Mouse (Mus musculus): ENCODE results near the gene Lpcat1. TPM values are rescaled to one million over a fixed set of nuclear protein-coding genes. Genes with fewer than 3 reads are reported as not detected.
A peak's percentile ranks its signal among the peaks of the same experiment; 100 is the strongest.

The Lpcat1 gene
- polyA plus RNA-seq, 1 experiment from 2014 or later = 77.3 TPM

DNA sequence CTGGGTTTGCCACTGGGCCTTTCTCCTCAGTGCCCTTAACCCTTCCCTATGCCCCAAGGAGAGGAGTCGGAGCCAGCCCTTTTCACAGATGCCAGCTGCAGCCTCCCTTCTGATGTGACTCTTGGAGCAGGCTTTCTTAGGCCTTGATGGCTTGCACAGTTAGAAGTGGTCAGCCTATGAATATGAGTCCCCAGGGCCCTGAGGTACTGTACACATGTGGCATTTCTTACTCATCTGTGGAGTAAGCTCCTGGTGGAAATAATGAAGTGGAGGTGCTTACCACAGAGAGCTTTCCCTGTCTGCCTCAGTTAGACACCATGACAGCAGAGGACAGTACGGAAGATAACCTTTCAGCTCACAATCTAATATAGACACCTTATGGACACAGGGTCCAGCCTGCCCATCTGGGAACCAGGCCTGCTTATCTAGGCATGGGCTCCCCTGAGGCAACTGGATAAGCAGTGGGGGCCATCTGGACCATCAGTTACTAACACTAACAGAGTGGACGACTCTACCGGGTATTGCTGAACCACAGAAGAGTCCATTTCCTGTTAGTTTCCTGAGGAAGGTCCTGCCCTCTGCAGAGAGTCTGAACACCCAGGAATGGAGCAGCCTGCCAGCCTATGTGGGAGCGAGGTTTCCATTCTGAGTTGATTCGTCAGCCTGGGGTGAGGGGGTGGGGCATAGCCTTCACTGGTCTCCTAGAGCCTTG is 33.1 kb downstream of the Lpcat1 start:
- DNase-seq (ENCODE audit: low spot score) (no peak), ATAC-seq (ENCODE audit: low FRiP score) (no peak)
- Histone ChIP-seq H3K36me3 (replicated peaks; ENCODE audit: control insufficient read depth, insufficient read depth) (peaks cover 81% of the 10 kb centered on the region), H3K4me2 (replicated peaks) (no peak overlapping the region), H3K27ac (no peak overlapping the region), H3K4me1 (replicated peaks; ENCODE audit: control insufficient read depth, insufficient read depth, low read length) (no peaks in the 10 kb centered on the region), H3K4me3 (replicated peaks; ENCODE audit: low read length) (no peak overlapping the region), H3K9ac (no peak overlapping the region), H3K9me3 (ENCODE audit: control insufficient read depth, low read length) (no peaks in the 10 kb centered on the region), H3K27me3 (ENCODE audit: control insufficient read depth, insufficient read depth, low read length) (no peaks in the 10 kb centered on the region)
- 81% methylated on average over 6 of the region's 6 CpGs for WGBS

- WGBS = 73% methylated on average over 2 of the region's 2 CpGs
- DNase-seq (ENCODE audit: low spot score) (no peak), ATAC-seq (ENCODE audit: low FRiP score) (no peak)
- no peak overlapping the region for H3K4me2 ChIP-seq (replicated peaks)
- H3K4me3 ChIP-seq (replicated peaks; ENCODE audit: low read length) = no peak overlapping the region
- H3K4me1 ChIP-seq (replicated peaks; ENCODE audit: control insufficient read depth, insufficient read depth, low read length) = no peaks in the 10 kb centered on the region
- no peaks in the 10 kb centered on the region for H3K27me3 ChIP-seq (ENCODE audit: control insufficient read depth, insufficient read depth, low read length)
- H3K9me3 ChIP-seq (ENCODE audit: control insufficient read depth, low read length) = no peaks in the 10 kb centered on the region
- no peak overlapping the region for H3K27ac ChIP-seq
- H3K36me3 ChIP-seq (replicated peaks; ENCODE audit: control insufficient read depth, insufficient read depth) = peaks cover 70% of the 10 kb centered on the region
- no peak overlapping the region for H3K9ac ChIP-seq
These were observed 35.7 kb downstream of the Lpcat1 start for GRCm38 (mm10) chr13:73502719-73503118.

- ATAC-seq (ENCODE audit: low FRiP score) = peak; percentile 61; the same call in 1 of the 2 replicates
- H3K4me1 ChIP-seq (replicated peaks; ENCODE audit: control insufficient read depth, insufficient read depth, low read length) = no peaks in the 10 kb centered on the region
- H3K4me3 ChIP-seq (replicated peaks; ENCODE audit: low read length) = no peak overlapping the region
- no peak overlapping the region for H3K4me2 ChIP-seq (replicated peaks)
- peaks cover 63% of the 10 kb centered on the region for H3K36me3 ChIP-seq (replicated peaks; ENCODE audit: control insufficient read depth, insufficient read depth)
- H3K9ac ChIP-seq = no peak overlapping the region
- WGBS = 68% methylated on average over 7 of the region's 7 CpGs
- H3K27ac ChIP-seq = no peak overlapping the region
- DNase-seq (ENCODE audit: low spot score) = peak; percentile 78
- no peaks in the 10 kb centered on the region for H3K27me3 ChIP-seq (ENCODE audit: control insufficient read depth, insufficient read depth, low read length)
- H3K9me3 ChIP-seq (ENCODE audit: control insufficient read depth, low read length) = no peaks in the 10 kb centered on the region
These were observed 38.9 kb downstream of the Lpcat1 start for GRCm38 (mm10) chr13:73505686-73506467.

DNA sequence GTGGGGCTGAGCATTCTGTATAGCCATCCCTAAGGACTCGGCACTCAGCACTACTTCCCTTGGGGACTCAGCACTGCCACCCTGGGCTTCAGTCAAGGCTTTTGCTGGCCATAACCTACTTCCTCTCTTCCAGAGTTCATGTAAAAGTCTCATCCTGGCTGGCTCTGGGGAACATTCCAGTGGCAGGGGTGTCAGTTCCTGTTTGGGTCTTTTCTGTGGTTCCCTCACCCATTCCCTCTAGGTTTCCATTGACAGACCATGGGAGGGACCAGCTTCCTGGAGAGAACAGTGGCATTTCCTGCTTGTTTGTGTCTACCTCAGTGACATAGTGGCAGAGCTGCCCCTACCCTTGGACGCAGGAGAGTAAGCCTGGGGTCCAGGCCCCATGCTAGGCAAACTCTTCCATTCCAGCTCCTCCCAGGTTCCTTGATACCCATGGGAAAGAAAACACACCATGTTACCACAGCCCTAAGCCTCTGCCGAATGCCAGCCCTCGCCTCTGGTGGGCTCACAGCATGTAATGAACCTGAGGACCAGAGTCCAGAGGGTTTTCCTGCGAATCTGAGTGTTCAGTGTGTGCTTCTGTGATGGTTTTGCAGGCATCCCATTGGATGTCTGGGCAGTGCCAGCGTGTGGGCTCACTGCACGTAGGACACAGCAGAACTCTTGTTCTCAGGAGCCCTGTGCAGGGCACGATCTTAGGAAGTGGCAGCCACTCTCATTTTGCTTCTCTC is 42.0 kb downstream of the Lpcat1 start:
- Histone ChIP-seq H3K9me3 (ENCODE audit: control insufficient read depth, low read length) (no peaks in the 10 kb centered on the region), H3K4me2 (replicated peaks) (no peak overlapping the region), H3K9ac (no peak overlapping the region), H3K4me3 (replicated peaks; ENCODE audit: low read length) (no peak overlapping the region), H3K27me3 (ENCODE audit: control insufficient read depth, insufficient read depth, low read length) (no peaks in the 10 kb centered on the region), H3K4me1 (replicated peaks; ENCODE audit: control insufficient read depth, insufficient read depth, low read length) (no peaks in the 10 kb centered on the region), H3K36me3 (replicated peaks; ENCODE audit: control insufficient read depth, insufficient read depth) (peaks cover 67% of the 10 kb centered on the region), H3K27ac (no peak overlapping the region)
- no peak for ATAC-seq (ENCODE audit: low FRiP score)
- no peak for DNase-seq (ENCODE audit: low spot score)
- 95% methylated on average over 8 of the region's 8 CpGs for WGBS

DNA sequence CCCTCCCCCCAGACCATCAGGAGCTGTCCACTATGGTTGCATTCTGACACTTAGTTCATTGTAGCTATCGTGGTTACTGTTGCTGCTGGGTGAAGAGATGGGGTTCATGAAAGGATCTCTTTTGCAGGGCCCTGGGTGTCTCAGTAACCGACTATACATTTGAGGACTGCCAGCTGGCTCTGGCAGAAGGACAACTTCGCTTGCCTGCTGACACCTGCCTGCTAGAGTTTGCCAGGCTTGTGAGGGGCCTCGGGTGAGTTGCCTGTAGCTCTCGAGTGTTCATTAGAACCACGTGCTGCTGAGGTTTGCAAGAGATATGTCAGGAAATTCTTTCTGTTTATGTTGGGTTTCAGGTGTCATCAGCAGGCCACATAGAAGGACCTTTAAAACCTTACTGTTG is 42.9 kb downstream of the Lpcat1 start:
- WGBS = 83% methylated on average over 6 of the region's 6 CpGs
- H3K27ac ChIP-seq = no peak overlapping the region
- no peak for ATAC-seq (ENCODE audit: low FRiP score)
- no peak overlapping the region for H3K4me2 ChIP-seq (replicated peaks)
- no peak overlapping the region for H3K9ac ChIP-seq
- no peaks in the 10 kb centered on the region for H3K9me3 ChIP-seq (ENCODE audit: control insufficient read depth, low read length)
- no peaks in the 10 kb centered on the region for H3K4me1 ChIP-seq (replicated peaks; ENCODE audit: control insufficient read depth, insufficient read depth, low read length)
- peaks cover 76% of the 10 kb centered on the region for H3K36me3 ChIP-seq (replicated peaks; ENCODE audit: control insufficient read depth, insufficient read depth)
- no peaks in the 10 kb centered on the region for H3K27me3 ChIP-seq (ENCODE audit: control insufficient read depth, insufficient read depth, low read length)
- H3K4me3 ChIP-seq (replicated peaks; ENCODE audit: low read length) = no peak overlapping the region
- no peak for DNase-seq (ENCODE audit: low spot score)

DNA sequence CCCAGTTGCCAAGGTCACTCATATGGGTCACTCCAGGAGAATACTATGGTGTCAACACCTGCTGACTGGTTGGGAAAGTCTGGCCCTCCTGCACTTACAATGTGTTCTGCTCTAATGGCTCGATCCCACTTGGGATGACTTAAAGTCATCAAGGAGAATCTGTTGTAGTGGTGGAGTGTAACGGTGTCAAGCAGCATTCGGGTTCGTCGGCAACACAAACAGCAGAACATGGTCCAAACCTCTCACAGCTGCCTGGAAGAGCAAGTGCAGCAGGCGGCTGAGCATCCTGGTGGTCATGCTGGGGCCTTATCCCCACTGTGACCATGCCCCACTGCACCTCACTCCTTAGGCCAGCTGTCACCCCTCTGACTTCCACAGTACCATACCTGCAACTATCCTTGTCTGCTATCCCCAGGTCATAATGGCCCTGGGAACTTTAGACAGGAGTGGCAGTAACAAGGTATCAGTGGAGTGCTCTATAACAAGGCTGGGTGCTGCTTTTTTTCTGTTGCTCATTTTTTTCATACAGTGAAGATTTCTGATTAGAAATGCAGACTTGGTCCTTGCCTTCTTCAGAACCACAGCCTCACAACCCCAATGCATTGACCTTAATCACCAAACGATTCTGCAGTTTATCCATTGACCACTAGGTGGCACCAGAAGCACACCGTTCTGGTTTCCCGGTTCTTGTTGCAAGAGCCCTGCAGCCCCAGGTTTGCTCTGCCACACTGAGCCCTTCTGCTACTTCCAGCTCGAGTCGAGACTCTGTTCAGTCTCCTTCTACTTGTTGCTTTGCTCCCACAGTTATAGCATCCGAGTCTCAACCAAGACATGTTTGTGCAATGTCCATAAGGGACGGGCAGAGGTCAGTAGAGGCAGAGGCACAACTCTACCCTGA is 46.0 kb downstream of the Lpcat1 start:
- H3K27ac ChIP-seq = no peak overlapping the region
- no peaks in the 10 kb centered on the region for H3K9me3 ChIP-seq (ENCODE audit: control insufficient read depth, low read length)
- H3K9ac ChIP-seq = no peak overlapping the region
- peak; percentile 63 for ATAC-seq (ENCODE audit: low FRiP score)
- no peak overlapping the region for H3K4me2 ChIP-seq (replicated peaks)
- H3K27me3 ChIP-seq (ENCODE audit: control insufficient read depth, insufficient read depth, low read length) = no peaks in the 10 kb centered on the region
- no peak overlapping the region for H3K4me3 ChIP-seq (replicated peaks; ENCODE audit: low read length)
- no peaks in the 10 kb centered on the region for H3K4me1 ChIP-seq (replicated peaks; ENCODE audit: control insufficient read depth, insufficient read depth, low read length)
- peak; percentile 93 for DNase-seq (ENCODE audit: low spot score)
- 57% methylated on average over 13 of the region's 13 CpGs for WGBS
- peaks cover 79% of the 10 kb centered on the region for H3K36me3 ChIP-seq (replicated peaks; ENCODE audit: control insufficient read depth, insufficient read depth)

DNA sequence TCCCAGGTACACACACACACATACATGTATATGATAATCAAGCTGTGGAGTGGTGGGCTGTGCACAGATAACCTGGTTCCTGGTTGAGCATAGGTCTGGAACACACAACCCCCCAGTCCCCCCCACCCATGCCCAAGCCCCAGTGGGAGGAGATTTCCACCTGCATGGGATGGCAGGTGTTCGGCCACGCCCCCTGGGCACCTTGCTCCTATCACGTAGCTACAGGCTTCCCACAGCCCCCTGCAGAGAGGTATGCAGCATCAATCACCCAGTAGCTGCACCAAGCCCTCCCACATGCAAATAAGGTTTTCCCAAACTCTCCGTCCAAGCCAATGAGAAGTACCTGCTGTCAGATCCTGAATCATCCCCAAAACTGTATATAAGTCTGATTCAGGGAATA is 49.9 kb downstream of the Lpcat1 start:
- ATAC-seq (ENCODE audit: low FRiP score) = no peak
- H3K9me3 ChIP-seq (ENCODE audit: control insufficient read depth, low read length) = no peaks in the 10 kb centered on the region

DNA sequence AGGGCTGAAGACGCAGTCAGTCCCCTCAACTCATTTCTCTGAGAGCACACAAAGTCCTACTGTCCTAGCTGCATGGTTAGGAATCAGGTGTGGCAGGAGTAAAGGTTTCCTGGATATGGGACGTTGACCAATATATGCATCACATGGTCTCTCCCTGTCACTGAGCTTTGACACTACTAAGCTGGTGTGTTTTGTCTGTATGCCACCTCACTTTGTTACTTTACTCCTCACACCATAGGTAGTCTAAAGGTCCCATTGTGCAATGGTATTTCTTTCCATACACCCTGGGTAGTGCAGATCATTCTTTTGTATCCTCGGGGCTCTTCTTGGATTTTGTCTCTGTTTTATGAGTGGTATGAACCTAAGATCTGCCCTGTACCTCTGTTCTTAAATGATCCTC is 66.7 kb downstream of the Lpcat1 start:
- no peaks in the 10 kb centered on the region for H3K9me3 ChIP-seq (ENCODE audit: control insufficient read depth, low read length)
- DNase-seq (ENCODE audit: low spot score) (no peak), ATAC-seq (ENCODE audit: low FRiP score) (no peak)
- H3K9ac ChIP-seq = no peak overlapping the region
- no peaks in the 10 kb centered on the region for H3K36me3 ChIP-seq (replicated peaks; ENCODE audit: control insufficient read depth, insufficient read depth)
- H3K27ac ChIP-seq = no peak overlapping the region
- peaks cover 46% of the 10 kb centered on the region for H3K27me3 ChIP-seq (ENCODE audit: control insufficient read depth, insufficient read depth, low read length)
- H3K4me3 ChIP-seq (replicated peaks; ENCODE audit: low read length) = no peak overlapping the region
- 86% methylated on average over 3 of the region's 3 CpGs for WGBS
- no peak overlapping the region for H3K4me2 ChIP-seq (replicated peaks)
- peaks cover 7% of the 10 kb centered on the region; the same call in 1 of the 2 replicates for H3K4me1 ChIP-seq (replicated peaks; ENCODE audit: control insufficient read depth, insufficient read depth, low read length)

More for the DNA sequence above, 49.9 kb downstream of the Lpcat1 start:
- Histone ChIP-seq H3K4me2 (replicated peaks) (no peak overlapping the region), H3K27me3 (ENCODE audit: control insufficient read depth, insufficient read depth, low read length) (no peaks in the 10 kb centered on the region), H3K4me3 (replicated peaks; ENCODE audit: low read length) (no peak overlapping the region), H3K9ac (no peak overlapping the region), H3K27ac (no peak overlapping the region), H3K36me3 (replicated peaks; ENCODE audit: control insufficient read depth, insufficient read depth) (peaks cover 45% of the 10 kb centered on the region), H3K4me1 (replicated peaks; ENCODE audit: control insufficient read depth, insufficient read depth, low read length) (no peaks in the 10 kb centered on the region)
- DNase-seq (ENCODE audit: low spot score) = no peak
- WGBS = 76% methylated on average over 4 of the region's 4 CpGs
